Mouse (Mus musculus) left cerebral cortex, postnatal 4 days (tissue): ENCODE data around the gene Pla2g12a. TPM values are rescaled to one million over a fixed set of nuclear protein-coding genes. Genes with fewer than 3 reads are reported as not detected.
A peak's percentile ranks its signal among the peaks of the same experiment; 100 is the strongest.

Experiments used
- DNase-seq: peaks from one replicate; pipeline ENCODE4 v3.0.0-alpha.2; 2022
- intact Hi-C: fragments of 180-260 bp; cut with DNase I; formaldehyde crosslinking; loops from one replicate; pipeline ENCODE4 v1.15.1; 2025
- total RNA-seq, 2 experiments: library from RNA; stranded (reverse); gene quantifications; 2 replicates each; pipeline ENCODE4 v1.2.3; 2021

Gene Pla2g12a
- total RNA-seq: 10 to 100 TPM; 14.3 to 19.0 TPM

DNA sequence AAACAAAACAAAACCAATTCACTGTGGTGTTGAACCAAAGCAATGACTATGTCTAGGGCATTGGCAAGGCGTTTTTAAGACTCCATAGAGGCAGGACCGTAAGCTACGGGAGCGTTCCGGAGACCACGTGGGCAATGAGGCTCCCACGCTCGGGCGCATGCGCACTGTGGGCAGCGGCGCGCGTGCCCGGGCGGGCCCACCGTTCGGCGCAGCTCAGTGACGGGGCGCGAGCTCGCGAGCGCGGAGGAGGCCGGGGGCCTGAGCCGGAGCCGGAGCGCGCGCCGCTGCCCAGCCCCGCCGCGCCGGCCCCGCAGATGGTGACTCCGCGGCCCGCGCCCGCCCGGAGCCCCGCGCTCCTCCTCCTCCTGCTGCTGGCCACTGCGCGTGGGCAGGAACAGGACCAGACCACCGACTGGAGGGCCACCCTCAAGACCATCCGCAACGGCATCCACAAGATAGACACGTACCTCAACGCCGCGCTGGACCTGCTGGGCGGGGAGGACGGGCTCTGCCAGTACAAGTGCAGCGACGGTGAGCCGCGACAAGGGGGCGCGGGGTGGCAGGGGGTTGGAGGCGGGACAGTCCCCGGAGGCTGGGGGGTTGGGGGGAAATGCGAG, at the start of gene Pla2g12a:
Gene Pla2g12a (plus strand): TSS at position 202 of the 617 bp plus-strand sequence.
- DNase-seq: peak; percentile 95
- intact Hi-C loops: no loop called here

DNA sequence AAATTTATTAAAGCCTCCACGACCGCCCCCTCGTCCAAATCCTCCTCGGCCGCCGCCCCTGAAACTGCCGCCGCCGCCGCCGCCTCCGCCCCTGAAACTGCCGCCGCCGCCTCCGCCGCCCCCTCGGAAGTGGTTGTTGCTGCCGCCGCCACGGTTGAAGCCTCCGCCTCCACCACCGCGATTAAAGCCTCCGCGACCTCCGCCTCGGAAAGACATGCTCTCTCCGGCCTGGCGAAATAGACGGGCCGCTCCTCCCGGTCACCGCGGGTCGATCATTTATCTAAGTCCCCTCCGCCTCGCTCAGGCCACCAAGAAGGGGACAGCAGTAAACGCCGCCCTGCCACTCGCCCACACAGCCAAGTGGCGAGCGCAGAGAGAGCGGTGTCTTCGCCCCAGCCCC, 47.8 kb upstream of the Pla2g12a start:
- DNase-seq: peak; percentile 39
- intact Hi-C loops: no loop called here

DNA sequence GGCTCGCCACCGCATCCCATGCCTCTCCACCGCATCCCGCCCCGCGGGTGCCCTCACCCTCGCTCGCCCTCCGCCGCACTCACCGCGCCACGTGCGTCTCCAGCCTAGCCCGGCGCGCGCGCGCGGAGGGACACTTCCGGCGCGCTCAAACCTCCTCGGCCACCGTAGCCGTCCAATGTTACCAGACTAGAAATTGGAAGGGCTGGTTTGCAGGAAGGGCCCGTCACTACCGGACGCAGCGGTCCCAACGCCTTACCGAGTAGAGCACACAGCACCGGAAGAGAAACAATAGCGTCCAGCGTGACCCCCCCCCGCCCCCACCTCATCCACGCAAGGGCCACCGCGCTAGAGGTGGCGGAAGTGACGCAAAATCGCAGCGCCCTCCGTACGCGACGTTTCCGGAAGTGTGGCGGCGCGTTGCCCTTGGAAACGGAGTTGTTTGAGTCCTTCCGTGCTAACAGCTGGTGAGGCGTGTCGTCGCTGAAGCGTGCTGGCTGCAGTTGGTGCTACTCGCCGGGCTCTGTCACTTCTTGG, 47.3 kb upstream of the Pla2g12a start, which contains the start of gene Gar1:
Gene Gar1 (minus strand): TSS at position 362 of the 534 bp plus-strand sequence.
- intact Hi-C loops: no loop called here
- DNase-seq: peak; percentile 96

DNA sequence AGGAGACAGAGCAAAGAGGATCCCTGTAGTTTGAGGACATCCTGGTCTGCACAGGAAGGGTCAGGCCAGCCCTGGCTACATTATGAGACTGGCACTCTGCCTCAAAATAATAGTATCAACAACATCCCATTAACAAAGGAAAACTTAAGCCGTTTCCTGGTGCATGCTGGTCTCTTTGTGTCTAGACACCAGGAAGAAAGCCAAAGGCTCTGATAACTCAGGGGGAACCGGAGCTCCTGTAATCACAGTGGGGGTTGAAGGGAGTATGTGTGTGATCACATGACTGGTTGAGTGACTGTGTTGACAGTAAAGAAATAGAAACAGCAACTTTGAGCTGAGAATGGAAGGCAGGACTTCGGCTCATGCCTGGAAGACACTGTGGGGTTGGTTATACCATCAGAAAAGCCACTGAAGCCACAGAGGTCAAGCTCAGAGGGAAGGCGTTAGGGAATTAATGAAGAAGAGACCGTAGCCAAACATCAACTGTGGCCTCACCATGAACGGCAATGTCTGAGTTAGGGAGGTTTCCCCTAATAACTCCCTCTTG, 42.9 kb upstream of the Pla2g12a start, which contains the start of gene Cfi:
Gene Cfi (plus strand): TSS at position 497 of the 547 bp plus-strand sequence.
- intact Hi-C loops: no loop called here
- no peak for DNase-seq

DNA sequence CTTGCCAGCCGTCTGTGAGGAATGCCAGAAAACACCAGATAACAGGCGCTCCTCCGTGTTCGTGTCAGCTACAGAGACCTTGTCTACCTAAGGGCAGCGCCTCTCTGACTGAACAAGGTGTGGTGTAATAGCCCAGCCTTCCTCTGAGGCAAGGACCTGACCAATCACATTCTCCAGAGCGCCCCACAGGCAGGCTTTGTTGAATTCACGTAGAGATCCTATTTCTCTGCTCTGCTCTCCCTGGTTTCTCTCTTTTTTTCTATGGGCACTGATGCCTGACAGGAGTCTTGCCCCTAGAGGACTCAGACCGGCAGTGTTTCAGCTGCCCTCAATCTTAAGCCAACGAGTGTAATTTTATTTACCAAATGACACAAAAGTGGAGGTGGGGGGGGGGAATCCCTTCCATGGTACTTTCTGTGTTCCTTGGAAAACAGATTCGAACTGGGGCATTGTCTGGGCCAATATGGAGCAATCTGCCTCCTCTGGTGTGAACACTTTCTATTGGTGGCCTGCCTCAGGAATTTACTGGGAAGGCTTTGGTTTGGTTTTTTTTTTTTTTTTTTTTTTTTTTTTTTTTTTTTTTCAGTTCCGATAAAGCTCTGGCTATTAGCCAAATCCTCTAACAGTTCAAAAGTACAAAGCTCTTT, 42.2 kb upstream of the Pla2g12a start:
- DNase-seq: no peak
- intact Hi-C loops: no loop called here

DNA sequence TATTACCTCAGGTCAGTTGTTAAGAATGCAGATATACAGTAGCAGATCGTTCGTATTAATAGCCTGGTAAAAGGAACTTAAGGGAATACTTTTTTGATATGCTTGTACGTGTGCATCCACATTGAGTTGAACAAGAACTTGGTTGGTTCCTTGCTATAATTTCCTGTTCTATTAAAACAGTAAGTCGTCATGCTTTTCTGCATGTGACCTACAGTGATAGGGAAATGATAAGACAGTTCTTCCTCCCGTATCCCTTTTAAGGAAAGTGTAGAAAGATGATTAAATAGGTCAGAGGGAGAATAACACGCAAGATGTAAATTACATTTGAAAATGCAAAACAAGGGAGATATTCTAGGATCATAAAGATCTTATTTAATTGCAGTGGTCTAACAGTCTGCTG, 41.4 kb upstream of the Pla2g12a start:
- no peak for DNase-seq
- intact Hi-C loops: no loop called here

DNA sequence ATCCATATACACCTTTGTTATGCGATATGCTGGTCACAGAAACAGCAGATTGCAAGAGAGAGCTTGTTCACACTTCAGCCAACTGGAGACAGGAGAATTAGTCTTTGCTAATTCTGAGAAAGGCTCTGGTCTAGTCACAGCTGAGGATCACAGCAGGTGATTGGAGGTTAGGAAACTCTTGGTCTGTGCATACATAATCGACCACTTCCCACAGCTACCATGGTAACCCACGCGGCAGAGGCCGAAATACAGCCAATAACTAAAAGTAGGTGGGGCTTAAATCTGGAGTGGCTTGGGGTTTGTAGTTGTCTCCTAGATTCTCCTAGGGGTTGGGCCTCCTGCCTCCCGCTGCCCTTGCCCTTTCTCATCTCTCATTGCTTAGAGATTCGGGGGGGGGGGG, 40.4 kb upstream of the Pla2g12a start:
- intact Hi-C loops: no loop called here

DNA sequence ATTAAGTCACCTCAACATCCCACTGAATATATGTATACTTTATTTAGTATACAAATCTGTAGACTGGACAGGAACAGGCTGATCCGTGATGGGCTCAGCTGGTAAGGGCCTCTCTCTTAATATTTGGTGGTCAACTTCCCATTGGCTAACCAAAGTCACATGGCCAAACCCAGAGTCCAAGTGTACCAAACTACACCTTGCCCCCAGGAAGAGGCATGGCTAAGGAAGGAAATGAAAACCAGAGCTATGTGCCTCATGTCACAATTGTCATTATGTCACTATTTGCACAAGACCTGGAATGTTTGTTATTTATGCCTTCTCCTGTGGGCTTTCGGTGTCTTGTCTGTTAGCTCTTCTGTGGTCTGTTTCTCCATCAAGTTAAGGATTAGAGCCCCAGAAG, 32.5 kb upstream of the Pla2g12a start:
- DNase-seq: no peak
- intact Hi-C loops: no loop called here

More for the DNA sequence above, 40.4 kb upstream of the Pla2g12a start:
- no peak for DNase-seq

DNA sequence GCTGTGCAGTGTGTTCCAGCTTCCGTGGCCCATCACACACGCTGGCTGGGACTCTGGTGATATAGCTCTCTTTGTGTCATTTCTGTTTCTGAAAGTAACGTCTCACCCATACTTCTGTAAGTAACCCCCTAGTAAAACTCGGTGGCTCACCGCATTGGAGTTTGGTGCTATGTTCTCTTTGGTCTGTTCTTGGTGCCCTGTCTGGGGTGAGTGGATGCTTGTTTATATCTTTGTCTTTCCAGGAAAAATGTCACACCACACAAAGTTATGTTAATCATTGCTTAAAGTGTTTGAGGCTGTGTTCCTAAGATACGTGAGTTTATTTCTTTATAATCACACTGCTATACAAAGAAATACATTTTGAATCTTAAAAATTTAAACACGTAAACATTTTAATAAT, 31.6 kb upstream of the Pla2g12a start:
- intact Hi-C loops: no loop called here
- DNase-seq: no peak

DNA sequence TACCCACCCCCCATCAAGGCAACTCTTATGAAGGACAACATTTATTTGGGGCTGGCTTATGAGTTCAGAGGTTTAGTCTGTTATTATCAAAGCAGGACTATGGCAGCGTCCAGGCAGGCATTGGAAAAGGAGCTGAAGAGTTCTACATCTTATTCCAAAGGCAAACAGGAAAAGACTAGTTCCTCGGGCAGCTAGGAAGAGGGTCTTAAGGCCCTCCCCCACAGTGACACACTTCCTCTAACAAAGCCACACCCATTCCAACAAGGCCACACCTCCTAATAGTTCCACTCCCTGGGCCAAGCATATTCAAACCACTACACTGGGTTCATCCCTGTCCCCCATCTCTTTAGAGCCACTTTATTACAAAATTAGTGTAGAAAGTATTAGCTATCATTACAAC, 15.8 kb upstream of the Pla2g12a start:
- no peak for DNase-seq
- intact Hi-C loops: no loop called here

DNA sequence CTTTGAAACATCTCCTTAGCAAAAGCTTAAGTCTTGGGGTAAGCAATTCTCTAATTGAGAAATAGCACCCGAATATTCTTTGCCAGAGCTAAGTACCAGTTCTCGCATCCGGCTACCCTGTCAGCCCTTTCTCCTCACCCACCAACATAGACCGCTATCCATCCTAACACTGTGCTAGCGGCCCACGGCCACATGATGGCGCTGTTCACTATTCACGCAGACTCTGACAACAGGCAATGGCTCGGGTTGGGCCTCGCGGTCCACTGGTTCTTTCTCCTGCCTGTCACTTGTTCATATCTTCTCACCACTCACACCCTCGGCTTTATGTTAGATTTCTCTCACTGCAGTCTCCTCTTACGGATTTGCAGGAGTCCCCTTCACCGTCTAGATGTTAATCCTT, 14.7 kb upstream of the Pla2g12a start:
- intact Hi-C loops: no loop called here
- peak; percentile 48 for DNase-seq

DNA sequence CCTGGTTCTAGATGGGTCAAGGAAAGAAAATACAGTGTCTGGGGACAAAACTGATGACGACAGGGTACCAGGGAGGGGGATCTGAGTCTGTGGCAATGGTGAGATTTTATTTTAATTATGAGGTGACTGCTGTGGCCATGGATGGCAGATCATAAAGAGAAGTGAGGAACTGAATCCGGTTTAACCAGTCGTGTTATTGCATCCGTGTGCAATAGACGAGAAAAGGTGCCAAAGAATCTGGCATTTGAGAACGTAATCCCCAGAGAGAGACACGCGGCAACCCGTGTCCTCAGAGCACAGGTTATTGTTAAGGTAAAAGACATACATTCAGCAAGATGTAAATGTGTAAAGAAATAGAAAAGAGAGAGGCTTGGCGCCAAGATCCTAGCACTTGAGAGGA, 1.1 kb upstream of the Pla2g12a start:
- no peak for DNase-seq
- intact Hi-C loops: no loop called here

DNA sequence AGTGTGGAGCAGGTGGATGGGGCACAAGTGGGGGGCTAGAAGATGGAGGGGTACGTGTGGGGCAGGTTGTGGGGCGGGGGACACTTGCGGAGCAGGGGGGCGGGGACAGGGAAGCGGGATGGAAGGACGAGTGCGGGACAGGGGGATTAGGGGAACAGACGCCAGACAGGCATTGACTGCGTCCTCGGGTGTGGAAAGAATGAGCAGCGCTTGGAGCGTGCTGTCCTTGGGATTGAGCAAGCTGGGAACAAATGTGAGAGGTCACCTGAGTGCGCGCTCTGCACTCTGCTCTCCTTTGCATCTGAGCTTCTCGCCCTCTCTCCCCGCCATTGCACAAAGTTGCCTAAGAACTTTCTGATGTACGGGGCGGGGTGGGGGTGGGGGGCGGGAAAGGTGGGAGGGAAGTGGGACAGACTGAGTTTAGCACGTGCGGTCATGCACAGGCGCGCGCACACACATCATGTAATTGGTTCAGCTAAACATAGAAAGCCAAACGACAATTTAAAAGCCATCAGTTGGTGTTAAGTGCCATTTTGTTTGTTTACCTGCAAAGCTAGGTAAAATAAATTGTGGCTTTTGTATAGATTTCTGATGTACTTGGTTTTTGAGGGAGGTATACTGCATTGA, 838 bp downstream of the Pla2g12a start:
- no peak for DNase-seq
- intact Hi-C loops: no loop called here

DNA sequence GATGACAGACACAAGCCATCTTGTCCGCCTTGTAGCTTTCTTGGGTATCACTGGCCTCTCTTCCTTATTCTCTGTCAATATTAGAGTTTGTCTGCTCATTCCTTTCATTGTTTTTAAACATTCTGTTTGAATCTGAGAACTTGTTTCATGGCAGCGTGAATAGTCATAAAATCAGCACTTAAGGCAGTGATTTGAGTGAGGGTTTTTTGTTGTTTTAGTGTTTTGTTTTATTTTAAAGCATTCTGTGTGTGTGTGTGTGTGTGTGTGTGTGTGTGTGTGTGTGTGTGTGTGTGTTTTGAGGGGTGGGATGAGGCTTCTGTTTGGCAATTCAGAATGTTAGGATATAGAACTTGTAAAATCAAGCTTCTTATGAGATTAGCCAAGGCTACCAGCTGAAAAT, 1.5 kb downstream of the Pla2g12a start:
- DNase-seq: no peak
- intact Hi-C loops: no loop called here

DNA sequence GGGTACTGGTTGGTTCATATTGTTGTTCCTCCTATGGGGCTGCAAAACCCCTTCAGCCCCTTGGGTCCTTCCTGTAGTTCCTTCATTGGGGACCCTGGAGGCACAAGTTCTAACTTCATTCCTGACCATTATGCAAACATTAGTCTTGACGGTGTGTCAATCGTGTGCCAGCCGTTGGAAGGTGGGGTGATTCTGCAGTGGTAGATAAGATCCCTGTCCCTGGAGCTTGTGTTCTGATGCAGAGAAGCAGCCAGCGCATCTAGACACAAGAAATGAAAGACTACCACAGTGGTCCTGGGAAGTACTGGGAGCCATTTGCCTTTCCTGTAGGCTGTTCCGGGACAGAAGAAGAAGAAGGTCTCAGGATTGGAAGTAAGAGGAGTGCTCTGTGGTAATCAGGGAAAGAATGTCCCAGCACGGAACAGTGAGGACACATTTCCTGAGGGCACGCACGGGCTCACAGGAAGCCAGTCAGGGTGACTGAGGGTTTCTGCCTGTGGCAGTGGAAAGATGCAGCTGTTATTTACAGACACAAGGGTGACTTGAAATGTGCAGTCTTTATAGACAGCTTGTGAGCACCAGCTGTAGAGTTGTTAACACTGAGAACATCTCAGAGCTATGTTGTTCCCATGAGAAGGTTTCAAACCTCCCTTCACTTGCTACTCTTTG, 2.7 kb downstream of the Pla2g12a start:
- DNase-seq: no peak
- intact Hi-C loops: no loop called here

DNA sequence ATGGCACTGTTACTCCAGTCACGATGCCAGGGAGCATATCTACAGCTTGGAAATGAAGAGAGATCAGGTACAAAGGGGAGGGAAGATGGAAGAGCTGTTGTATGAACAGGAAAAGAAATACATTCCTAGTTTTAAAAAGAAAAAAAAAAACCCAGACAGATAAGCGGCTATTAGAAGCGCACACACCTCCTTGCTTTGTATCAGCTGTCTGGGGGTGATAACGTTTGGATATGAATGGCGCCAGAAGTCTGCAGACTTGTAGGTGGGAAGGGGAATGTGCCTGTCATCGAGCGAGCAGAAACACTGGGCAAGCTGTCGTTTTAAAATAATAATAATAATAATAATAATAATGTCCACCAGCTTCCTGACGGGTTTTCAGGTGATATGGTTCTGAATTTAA, 7.2 kb downstream of the Pla2g12a start:
- DNase-seq: no peak
- intact Hi-C loops: no loop called here

DNA sequence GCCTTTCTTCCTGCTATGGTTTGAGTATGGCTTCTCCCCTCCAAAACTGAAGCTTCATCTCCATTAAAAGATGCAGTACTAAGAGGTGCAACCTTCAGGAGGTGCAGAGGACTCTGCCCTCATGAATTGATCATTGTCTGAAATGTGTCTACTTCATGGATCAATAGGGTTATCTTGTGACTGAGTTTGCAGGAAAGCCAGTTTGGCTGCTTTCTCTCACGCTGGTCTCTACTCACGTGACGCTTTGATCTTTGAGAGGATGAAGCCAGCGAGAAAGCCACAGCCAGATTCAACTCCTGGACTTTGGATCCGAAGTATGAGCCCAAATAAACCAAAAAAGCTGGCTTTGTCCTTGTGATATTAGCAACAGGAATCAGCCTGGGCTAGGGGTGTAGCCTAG, 8.0 kb downstream of the Pla2g12a start:
- DNase-seq: no peak
- intact Hi-C loops: no loop called here

DNA sequence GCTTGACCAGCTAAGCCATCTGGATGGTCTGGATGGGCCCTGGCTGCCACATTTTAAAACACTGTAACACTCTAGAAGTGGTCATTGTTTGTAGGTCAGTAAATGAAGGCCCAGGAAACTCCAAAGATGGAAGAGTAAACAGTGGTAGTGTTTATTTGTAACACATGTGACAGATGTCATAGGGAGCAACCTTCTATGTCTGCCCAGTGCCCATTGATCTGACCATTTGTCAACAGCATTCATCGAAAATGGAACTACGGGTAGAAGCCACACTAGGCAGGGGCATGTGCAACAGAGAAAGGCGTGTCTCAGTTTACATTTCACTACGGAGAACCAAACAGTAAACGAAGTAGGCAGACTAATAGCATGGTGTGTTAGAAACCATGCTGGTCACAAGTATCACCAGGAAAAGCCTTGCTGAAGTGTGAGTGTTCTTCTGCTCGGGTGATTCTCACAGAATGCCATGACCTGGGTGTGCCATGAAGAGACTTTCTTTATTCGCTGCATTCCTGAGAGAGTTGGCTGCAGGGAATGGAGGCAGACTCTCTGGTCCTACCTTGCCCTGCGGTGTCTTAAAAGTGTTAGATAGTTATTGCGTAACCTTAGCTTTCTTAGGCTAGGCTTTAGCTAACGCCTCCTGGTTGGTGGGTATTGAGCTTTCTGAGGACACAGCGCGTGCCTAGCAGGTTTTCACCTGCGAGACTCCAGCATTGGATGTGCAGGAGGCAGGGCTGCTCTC, 9.5 kb downstream of the Pla2g12a start:
- no peak for DNase-seq
- intact Hi-C loops: no loop called here

DNA sequence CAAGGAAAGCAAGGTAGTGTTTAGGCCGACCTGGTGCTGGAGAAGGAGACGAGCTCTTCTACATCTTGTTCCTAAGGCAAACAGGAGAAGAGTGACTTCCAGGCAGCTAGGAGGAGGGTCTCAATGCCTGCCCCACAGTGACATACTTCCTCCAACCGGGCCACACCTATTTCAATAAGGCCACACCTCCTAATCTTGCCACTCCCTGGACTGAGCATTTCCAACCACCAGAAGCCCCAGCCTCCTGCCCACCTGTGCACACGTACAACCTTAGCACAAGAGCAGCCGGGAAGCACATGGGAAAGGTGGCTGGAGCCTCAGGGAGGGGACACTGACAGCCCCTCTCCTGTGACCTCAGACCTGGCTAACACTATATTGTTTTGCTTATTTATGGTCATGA, 13.6 kb downstream of the Pla2g12a start:
- no peak for DNase-seq
- intact Hi-C loops: no loop called here

DNA sequence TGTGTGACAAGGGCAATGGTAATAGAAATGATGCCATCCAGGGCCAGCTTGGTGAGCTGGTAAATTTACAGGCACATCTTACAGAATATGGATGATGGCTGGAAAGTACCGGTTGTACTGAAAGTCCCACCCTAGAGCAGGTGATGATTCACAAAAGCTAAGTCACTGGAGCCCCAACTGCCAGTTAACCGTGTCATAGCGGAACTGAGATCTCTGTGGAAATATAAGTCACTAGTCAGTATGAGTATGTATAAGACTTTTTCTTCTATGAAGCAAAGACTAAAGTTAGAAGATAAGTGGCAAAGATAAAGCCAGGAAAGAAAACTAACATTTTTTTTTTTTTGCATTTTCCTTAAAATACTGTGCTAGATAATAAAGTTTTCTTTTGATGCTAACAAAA, 14.7 kb downstream of the Pla2g12a start:
- intact Hi-C loops: no loop called here
- DNase-seq: no peak
